Mouse (Mus musculus) c-Kit-positive CD71-positive TER-119-positive erythroid progenitor cells, embryonic 14.5 days (primary cell): Measurements from ENCODE around the gene Chn2.

Experiments
- DNase-seq: peaks from one replicate; pipeline ENCODE4 v3.0.0-alpha.2; 2013; ENCODE audit warnings: low spot score

The Chn2 gene

DNA sequence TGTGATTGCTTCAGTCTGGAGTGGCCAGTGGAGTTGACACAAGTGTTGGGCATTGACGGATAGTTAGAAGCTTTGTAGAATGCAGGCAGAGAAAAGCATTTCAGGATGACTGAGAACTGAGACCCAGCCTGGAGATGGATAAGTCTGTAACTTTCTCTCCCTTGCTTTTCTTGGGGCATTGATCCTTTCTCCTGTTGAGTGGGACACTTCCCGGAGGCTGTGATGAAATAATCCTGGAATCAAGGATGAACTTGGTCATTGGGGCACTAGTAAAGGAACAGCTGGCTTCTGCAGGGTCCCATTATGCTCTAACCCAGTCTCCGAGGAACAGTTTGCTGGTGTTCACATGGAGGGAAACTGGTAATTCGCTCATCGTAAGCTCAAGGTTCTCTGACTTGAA, 4.2 kb downstream of the Chn2 start:
- no peak for DNase-seq

DNA sequence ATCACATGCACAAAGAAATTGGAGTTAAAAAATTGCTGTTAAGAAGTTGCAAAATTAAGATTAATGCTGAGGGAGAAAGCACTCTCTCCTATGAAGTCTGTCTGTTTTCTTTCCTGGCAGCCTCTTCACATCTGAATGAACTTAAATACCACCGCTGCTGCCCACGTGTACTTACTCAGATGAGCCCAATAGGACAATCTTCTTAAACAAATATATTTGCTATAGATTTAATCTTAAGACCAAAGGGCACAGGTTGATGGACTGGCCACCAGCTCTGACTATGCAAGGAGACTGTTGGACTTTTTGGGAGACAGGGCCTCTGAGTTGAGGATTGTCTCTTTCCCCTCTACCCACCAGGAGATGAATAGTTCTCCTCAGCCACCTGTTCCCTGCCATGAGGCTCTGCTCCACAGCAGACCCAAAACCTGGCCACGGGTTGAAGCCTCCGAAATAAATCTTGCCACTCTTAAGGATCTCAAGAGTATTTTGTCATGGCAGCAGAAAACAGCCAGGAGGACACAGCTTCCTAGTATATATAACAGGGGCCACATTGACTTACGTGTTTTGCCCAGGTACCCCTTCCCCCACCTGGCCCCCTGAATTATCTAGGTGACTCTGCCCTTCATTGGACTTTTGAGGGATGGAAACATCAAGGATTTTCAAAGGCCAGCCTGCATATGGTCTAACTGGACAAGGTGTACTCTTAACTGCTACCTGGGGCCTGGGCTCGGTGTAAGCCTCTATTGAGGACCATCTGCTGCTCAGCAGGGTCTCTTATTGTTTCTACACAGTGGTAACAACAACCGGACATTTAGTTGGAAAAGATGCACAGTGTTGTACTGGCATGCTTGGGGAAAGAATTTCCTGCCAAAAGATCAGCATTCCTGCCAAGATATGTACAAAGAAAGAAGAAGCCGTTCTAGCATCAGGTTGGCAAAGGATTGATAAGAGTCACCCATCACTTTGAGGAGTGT, 6.7 kb downstream of the Chn2 start:
- no peak for DNase-seq

DNA sequence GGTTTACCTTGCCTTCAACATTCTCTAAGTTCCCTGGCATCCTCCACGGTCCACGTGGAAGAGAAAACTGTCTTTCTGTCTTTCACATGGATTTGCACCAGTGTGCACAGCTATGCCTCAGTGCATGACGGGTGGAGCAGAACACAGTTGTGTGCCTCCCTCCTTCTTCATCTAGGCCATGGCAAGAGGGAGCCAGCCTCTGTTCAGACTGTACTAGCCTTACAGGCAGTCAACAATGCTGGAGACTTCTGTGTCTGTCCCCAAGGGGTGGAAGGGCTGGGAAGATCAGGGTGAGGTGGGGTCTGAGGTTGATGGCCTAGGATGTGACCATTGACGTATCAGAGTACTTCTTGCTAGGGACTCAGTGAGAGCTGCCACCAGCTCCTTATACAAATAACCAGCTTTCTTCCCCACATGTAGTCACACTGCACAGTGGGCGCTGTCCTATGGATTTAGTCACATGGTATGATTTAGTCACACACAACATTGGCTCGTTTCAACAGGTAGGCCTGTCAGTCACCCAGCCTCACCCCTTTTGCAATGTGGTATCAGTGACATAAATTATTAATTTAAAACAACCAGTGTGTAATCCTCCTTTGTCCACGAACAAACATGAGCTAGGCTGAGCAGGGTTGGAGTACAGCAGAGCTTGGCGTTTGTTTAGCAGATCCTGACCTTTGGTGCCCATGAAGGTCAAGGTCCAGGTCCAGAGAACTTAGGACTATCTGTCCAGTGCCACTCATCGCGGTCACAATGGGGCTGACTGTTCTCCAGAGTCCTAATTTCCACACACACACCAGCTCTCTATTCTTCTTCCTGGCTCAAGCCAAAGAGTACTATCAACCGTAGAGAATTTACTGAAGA, 7.8 kb downstream of the Chn2 start:
- DNase-seq, result no peak

DNA sequence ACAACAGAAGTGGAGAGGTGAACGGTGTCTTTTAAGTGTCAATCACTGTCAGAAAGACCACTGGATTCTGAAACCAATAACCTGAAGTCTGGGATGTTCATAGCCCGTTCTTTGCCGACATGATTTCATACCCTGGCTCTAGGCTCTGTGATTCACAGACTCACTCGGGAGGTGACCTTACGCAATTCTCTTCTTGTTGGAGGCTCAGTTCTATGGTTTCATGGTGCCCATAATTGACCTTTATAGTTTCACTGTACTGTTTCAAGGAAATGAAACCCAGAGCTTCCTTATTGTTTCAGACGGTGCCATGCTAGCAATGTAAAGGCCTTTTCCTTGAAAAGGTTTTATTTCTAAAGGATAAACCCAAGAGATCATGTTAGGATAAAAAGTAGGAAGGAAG, 9.4 kb downstream of the Chn2 start:
- no peak for DNase-seq

DNA sequence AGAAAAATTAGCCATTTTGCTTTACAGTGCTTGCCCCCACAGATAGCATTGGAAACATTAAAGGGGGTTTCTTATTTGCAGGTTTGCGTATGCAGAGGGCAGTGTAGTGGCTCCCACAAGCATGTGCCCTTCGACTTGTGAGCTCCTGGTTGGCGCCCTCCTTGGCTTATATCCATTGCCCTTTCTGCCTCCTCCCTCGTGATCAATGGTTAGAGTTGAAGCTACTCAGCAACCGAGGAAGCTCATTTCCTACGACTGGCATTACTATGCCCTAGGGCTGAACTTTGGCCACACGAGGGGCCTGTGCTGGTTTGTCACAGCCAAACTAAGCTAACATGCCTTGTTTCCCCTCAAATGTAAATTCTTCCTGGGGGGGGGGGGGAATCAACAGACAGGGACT, 11.8 kb downstream of the Chn2 start:
- no peak for DNase-seq

DNA sequence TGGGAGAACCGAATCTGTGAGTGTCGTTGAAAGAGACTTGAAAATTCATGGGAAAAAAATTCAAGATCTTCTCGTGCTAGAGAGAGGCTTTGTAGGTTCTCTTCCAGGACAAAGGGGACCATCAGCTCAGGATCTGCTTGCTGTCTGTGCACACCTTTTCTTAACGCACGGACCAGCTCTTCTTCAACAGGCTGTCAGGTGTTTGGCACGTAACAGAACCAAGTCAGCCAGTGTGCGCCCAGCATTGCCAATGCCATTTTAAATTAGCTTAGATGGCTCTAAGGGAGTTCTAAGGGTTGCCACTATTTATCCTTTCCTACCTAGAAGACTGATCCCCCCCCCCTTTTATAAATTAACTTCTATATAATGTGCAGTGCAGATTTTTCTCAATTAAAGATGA, 12.8 kb downstream of the Chn2 start:
- no peak for DNase-seq

DNA sequence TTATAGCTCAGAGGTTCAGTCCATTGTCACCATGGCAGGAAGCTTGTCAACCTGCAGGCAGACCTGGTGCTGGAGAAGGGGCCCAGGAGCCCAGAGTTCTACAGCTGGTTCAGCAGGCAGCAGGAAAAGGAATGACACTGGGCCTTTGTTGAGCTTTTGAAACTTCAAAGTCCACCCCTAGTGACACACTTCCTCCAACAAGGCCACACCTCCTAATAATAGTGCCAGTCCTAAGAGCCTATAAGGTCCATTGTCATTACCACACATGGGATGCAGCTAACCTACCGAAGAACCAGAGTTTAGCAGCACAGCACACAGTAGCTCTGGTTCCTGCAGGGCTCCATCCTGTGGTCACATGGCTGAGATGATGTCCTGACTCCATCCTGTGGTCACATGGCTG, 13.3 kb downstream of the Chn2 start:
- no peak for DNase-seq

DNA sequence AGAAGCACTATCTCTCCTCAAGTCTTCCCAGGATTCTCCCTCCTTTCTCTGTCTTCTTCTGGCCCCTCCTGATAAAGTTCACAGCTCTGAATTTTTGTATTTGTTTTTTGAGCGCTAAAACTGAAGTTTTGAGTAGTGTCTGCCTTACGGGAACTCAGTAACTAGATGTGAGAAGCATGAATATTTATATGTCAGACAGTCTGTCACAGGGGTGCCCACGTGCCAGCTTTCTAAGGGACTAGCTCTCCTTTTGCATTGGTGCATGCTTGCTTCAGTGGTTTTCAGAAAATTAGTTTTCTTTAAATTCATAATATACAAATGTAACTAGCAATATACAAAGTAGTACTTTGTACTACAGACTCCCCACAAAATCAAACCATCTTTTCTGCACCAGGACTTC, 14.0 kb downstream of the Chn2 start:
- DNase-seq, result no peak

DNA sequence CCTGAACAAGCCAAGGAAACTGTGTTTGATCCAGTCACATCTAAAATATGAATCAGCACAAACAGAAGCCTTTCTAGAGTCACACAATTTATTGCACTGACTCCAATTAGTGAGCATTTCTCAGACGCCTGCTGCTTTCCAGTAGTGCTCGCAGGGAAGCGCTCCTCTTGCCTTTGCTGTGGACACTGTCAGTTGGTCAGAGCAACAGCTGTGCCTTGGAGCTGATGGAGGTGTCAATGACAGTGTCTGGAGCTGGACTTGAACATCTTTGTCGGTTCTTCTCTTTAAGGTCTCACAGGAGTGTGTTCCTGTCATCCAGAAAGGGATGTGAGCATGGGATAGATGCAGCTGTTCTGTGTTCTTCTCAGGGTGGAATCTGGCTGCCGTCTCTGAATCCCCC, 16.0 kb downstream of the Chn2 start:
- DNase-seq, result no peak

DNA sequence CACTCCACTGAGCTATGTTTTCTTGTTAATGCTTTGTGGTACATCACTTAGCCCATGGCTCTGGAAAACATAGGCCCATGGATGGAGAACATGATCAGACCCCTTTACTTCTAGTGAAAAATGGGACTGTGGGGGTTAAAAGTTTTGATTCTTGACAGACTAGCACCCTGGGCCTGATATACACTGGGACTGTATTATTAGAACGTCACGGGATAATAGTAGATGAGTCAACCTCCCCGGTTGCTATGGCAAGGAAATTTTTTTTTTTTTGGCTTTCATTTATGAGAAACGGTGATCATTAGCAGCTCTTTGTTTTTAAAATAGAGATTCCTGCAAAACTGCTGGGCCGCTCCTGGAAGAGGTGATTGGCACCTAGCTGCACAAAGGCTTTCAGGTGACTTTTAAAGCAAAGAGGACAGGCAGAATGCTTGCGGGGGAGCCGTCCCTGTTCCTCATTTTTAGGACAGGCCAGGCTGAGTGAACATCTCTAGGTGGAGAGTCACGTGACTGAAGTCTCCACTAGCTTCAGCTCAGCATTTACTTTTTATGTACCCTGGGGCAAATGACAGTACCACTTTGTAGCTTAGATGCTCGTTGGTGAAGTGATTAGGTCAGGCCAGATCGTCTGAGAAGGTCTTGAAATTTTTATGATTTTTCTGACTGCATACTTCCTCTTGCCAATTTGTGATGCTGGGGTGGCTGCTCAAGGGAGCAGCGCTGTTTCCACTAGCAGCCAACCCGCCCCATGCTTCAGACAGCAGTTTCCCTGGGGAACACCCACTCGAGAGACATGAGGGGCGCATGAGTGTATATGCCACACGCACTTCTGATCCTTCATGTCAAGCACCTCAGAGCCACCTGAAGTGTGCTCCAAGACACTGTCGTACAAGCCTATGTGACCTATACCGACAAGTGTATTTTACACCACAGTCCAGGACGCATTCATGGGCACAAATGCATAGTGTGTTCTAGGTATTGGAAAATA, 17.5 kb downstream of the Chn2 start:
- DNase-seq, result no peak

DNA sequence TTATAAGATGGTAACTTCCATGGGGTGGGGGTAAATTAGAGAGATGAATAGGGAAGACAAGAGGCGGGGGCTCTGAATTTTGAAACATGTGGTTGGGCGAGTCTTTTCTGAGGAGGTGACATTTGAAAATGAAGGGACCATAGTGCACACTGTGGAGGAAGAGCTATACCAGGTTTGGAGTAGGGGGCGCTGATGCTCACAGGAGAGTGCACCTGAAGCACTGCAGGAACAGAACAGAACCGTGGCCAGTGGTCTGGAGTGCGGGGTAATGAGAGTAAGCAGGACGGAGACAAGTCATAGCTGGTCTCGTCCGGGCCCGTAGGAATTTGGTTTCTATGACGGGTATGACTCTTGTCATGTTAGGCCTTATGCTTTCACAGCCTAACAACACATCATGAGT, 18.3 kb downstream of the Chn2 start:
- no peak for DNase-seq

DNA sequence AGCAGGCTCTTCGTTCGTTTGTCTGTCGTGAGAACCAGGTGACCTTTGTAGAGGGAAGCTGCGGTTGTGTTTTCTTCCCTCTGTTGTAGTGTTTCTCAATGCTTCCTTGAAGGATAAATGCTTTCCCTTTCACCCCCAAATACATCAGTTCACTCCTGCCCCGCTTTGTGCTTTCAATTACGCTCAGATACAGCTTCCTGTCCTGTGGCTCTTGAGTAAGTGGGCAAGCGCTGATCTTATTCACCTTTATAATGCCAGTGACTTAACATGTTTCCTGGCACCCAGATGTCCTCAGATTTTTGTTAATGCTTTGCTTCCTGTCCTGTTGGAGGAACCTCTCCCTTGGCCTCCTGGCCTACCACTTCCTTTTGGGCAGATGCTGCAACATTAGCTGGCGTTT, 19.5 kb downstream of the Chn2 start:
- DNase-seq, result no peak

DNA sequence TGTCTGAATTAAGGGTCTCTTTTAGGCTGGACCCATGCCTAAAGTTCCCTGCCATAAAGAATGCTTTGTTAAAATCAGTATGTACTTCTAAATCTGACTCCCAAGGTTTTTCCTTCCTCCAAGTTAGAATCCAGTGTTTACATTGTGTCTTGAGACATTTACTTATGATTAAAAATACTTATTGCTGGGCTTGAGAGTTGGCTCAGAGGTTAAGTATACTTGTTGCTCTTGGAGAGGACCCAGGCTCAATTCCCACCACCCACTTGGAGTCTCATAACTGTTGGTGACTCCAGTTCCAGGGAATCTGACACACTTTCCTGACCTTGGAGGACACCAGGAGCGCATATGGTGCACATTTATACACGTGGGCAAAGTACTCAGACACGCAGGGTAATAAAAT, 20.9 kb downstream of the Chn2 start:
- DNase-seq, result no peak

DNA sequence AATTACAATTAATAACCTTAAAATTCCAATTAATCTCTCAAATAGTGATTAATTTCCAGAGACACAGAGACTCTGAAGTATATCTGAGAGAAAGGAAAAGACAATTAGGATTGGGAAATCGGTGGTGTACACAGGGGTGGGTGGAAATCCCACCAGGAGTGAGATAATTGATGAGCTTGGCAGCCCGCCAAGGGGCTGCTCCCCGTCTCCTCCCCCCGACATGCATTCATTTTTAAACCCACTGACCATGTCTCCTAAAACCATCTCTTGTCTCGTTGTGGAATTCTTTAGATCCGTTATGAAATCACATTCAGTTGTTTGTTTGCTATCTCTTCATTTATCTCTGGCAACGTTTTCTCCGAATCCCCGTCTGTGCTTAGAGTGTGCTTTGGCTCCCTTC, 22.0 kb downstream of the Chn2 start:
- no peak for DNase-seq

DNA sequence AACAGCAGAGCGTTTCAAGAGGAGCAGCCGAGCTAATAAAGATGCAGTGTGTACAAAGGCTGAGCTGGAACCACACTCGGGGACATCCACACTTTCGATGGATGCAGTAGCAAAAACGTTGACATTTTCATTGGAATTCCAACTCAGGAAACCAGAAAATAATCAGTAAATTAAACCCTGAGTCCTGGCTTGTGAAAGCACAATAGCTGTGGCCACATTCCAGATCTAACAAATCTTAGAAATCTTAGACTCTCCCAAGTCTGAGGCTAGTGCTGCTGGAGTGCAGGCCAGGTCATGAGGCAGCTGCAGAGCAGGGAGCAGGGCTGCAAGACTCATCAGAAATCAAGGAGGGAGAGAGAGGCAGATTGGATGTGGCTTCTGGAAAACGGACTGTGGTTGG, 24.5 kb downstream of the Chn2 start:
- no peak for DNase-seq

DNA sequence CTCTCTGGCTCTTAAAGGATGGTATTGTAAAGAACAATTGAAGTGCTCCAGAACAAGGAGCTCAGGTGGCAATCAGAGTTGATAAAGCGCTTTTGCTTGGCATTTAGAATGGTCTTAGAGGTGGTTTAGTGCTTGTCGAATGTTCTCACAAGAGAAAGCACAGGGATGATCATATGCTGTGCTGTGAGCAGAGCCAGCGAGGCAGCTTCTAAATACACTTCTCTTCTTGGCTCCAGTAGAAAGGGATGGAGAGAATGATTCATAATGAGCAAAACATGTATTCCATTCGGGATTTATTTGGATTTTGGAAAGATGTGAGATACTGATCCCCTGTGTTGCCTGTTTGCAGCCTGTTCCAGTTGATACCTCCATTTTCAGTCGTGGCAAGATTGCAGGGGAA, 28.0 kb downstream of the Chn2 start:
- DNase-seq, result no peak

DNA sequence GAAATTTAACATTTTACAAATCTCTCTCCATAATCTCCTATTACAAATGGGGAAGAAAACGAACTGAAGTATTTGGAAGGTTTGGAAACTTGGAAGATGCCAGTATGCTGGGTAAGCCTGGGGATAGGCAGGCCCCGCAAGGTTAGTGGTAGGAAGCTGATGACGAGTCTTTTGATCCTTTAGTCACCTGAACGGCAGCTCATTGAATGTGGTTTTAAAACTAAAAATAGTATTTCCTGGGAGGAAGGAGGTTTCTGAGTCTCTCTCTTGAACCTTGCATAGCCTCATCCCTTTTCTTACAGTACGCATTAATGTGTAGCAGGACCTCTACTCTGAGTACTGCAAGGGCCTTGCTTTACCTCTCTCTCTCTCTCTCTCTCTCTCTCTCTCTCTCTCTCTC, 29.5 kb downstream of the Chn2 start:
- DNase-seq, result no peak

DNA sequence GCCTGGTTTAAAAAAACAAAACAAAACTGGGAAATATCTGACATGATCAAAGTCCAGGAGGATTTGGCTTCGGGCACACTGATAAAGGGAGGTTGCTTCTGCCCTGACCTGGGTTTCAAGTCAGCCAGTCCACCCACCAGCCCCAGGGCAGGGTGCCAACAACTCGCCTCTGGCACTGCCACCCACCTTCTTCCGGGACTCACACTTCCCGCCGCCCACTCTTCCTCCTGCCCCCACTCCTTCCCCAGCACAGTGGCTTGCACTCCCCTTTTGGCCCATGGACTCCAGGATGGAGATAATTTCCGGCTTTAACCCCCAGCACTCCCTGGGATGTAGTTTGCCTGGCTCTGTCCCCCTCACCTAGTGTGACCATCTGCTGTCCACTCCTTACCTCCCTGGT, 31.4 kb downstream of the Chn2 start:
- no peak for DNase-seq

DNA sequence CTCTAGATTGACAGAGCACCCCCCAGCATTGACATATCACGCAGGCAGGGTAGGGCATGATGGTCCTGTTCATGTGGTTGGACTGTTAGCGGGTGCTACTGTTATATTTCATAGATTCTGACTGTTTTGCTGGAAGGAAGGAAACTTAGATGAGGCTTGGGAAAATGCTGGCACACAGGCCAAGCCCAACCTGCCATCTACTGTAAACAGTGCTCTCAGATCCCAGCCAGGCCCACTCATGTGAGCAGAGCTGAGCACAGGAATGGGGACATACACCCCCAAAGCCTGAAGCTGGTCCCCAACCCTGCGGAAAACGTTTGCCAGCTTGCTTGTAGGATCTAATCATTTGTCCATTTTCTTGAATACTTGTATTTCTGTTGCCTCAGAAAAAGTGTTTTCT, 32.1 kb downstream of the Chn2 start:
- DNase-seq, result no peak

DNA sequence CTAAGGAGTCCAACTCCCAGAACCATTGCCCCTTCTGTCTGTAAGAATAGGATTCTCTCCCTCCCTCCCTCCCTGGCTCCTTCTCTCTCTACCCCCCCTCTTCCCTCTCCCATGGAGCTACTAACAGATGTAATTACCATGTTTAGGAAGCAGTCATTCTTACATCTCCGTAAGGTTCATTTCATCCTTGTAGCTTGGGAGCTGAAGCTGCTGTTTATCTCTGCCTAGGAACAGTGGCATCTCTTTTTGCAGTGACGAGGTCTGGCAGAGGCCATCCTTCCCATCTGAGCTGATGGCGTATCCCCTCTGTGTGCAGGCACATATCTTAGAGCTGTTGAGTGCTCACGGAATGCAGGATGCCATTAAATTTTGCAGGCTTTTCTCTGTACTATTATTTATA, 35.1 kb downstream of the Chn2 start:
- no peak for DNase-seq

DNA sequence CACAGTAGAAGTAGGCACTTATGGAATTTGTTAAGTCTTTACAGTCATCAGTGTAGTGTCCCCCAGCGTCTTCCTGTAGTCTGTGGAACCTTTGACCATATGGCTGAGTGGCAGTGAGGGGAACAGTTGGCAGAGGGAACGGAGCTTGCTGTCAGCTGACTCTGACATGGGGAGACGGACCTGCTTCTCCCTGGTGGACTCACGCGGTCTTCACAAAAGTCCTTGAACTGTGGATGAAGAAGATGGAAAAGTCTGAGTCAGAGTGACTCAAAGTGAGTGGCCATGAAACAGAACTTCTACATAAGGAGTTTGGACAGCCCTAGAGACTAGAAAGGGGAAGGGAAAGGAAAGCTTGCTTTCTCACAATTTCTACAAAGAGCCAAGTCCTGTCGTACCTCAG, 36.1 kb downstream of the Chn2 start:
- DNase-seq, result no peak

DNA sequence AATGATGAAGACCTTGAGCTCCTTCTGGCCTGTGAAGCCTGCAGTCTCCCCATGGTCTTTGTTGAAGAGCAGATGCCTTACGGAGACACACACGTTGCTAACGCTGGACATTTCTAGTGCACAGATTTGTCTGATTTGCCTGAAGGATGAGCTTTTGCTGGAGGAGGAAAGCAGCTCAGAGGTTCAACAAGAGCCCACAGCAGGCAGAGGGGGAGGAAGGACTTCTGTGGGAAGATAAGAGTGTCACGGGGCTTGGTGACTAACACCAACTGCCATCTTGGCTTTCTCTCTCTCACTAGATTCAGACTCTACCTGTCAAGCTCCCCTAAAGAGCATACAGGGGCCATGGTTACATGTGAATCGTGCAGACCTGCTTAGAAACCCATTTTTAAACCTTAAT, 37.3 kb downstream of the Chn2 start:
- DNase-seq, result no peak
